Mouse (Mus musculus) mature B cell (primary cell): Measurements from ENCODE around the gene Pnmal2.

Experiments
- in situ Hi-C: fragments of 300-500 bp; cut with MboI; formaldehyde crosslinking; loops from 2 replicates; pipeline ENCODE4 v1.14.3; 2019

Pnmal2 gene

GRCm38 (mm10) chr7:16917447-16917846 is 27.0 kb upstream of the Pnmal2 start:
- in situ Hi-C loops = no loop called here

GRCm38 (mm10) chr7:16918014-16918413 is 26.5 kb upstream of the Pnmal2 start:
- in situ Hi-C loops = no loop called here

GRCm38 (mm10) chr7:16918670-16919069 is 25.8 kb upstream of the Pnmal2 start:
- in situ Hi-C loops = no loop called here

- in situ Hi-C loops = no loop called here
These were observed 24.9 kb upstream of the Pnmal2 start for GRCm38 (mm10) chr7:16919395-16920149.

- in situ Hi-C loops = no loop called here
These were observed 24.3 kb upstream of the Pnmal2 start for GRCm38 (mm10) chr7:16920150-16920579.

GRCm38 (mm10) chr7:16920818-16921791 is 23.4 kb upstream of the Pnmal2 start:
- in situ Hi-C loops = no loop called here

- in situ Hi-C loops = no loop called here
These were observed 22.6 kb upstream of the Pnmal2 start for GRCm38 (mm10) chr7:16921881-16922335.

- in situ Hi-C loops = no loop called here
These were observed 22.0 kb upstream of the Pnmal2 start for GRCm38 (mm10) chr7:16922360-16922973.

- in situ Hi-C loops = no loop called here
These were observed 21.0 kb upstream of the Pnmal2 start for GRCm38 (mm10) chr7:16923283-16924036.

GRCm38 (mm10) chr7:16924037-16924834 is 20.2 kb upstream of the Pnmal2 start, which contains the start of gene Calm3:
Gene Calm3 (minus strand): TSS chr7:16924114.
- in situ Hi-C loops = no loop called here

- in situ Hi-C loops = no loop called here
These were observed 16.1 kb upstream of the Pnmal2 start for GRCm38 (mm10) chr7:16928341-16928740.

GRCm38 (mm10) chr7:16930850-16931249 is 13.6 kb upstream of the Pnmal2 start:
- in situ Hi-C loops = loop anchor here (10.0 kb wide), 2 partner anchors 64 to 124 kb away; partner anchors contain the start of gene Ccdc8

GRCm38 (mm10) chr7:16931968-16932627 is 12.4 kb upstream of the Pnmal2 start:
- in situ Hi-C loops = loop anchor here (10.0 kb wide), 2 partner anchors 63 to 123 kb away; partner anchors contain the start of gene Ccdc8

- in situ Hi-C loops = loop anchor here (10.0 kb wide), 2 partner anchors 62 to 122 kb away; partner anchors contain the start of gene Ccdc8
These were observed 11.5 kb upstream of the Pnmal2 start for GRCm38 (mm10) chr7:16932704-16933577.

GRCm38 (mm10) chr7:16937312-16937711 is 7.2 kb upstream of the Pnmal2 start:
- in situ Hi-C loops = loop anchor here (10.0 kb wide), 2 partner anchors 57 to 117 kb away; partner anchors contain the start of gene Ccdc8

GRCm38 (mm10) chr7:16938117-16938791 is 6.2 kb upstream of the Pnmal2 start:
- in situ Hi-C loops = loop anchor here (10.0 kb wide), 2 partner anchors 57 to 117 kb away; partner anchors contain the start of gene Ccdc8

GRCm38 (mm10) chr7:16940292-16940691 is 4.2 kb upstream of the Pnmal2 start:
- in situ Hi-C loops = no loop called here

GRCm38 (mm10) chr7:16942861-16943260 is 1.6 kb upstream of the Pnmal2 start:
- in situ Hi-C loops = no loop called here
